Mouse (Mus musculus): ENCODE measurements around the gene Vmn2r14. TPM values are rescaled to one million over a fixed set of nuclear protein-coding genes. Genes with fewer than 3 reads are reported as not detected.
"Not testable (repeated sequence)": the region's sequence is repeated elsewhere in the genome, so short reads cannot be mapped to it uniquely, and the experiment has no call there.

Vmn2r14 gene
- polyA plus RNA-seq (2015; fragmentation: Nextera tagmentation; extraction: Ambion mirVana), result not detected in 2 replicates

DNA sequence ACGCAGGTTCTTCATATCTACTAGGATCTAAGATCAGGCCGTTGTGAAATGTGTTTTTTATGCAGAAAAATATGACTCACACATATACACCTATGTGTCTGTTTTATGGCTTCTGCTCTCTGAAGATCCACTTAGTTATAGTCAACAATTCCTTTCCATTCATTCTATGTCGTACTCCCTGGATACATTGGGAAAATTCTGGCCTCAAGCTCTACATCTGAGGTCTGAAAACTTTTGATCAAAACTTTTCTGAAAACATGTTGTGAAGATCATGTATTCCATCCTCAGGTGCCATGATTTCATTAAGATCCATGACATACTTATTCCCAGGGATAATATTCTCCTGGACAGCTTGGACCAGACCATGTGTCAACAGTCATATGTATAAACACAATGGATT is at the start of gene Vmn2r14:
Vmn2r14 (minus strand) TSS at position 101 of the 400 bp plus-strand sequence.
- H3K9me3 ChIP-seq, result peaks cover 11% of the 10 kb centered on the region; the same call in 1 of the 2 replicates
- no peak within 1 kb of the TSS for H3K27ac ChIP-seq (replicated peaks)
- H3K9ac ChIP-seq, result no peak within 1 kb of the TSS
- H3K27me3 ChIP-seq (replicated peaks), result no peaks in the 10 kb centered on the region
- no peak for ATAC-seq (ENCODE audit: extremely low read depth, insufficient number of reproducible peaks, low FRiP score, low TSS enrichment)
- no peaks in the 10 kb centered on the region for H3K4me1 ChIP-seq
- no peak within 1 kb of the TSS for H3K4me2 ChIP-seq
- 47% methylated on average over 3 of the region's 3 CpGs for WGBS
- no peaks in the 10 kb centered on the region for H3K36me3 ChIP-seq
- no peak within 1 kb of the TSS for H3K4me3 ChIP-seq

DNA sequence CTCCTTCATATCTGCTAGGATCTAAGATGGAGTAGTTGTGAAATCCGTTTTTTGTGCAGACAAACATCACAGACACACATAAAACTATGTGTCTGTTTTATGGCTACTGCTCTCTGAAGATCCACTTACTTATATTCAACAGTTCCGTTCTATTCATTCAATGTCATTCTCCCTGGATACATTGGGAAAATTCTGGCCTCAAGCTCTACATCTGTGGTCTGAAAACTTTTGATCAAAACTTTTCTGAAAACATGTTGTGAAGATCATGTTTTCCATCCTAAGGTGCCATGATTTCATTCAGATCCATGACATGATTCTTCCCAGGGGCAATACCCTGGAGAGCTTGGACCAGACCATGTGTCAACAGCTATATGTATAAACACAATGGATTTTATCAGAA is 32.4 kb downstream of the Vmn2r14 start, which contains the start of gene Vmn2r13:
Vmn2r13 (minus strand) TSS at position 101 of the 400 bp plus-strand sequence.
- H3K4me3 ChIP-seq; H3K27ac ChIP-seq (replicated peaks); H3K9ac ChIP-seq; H3K27me3 ChIP-seq (replicated peaks); H3K4me2 ChIP-seq; H3K4me1 ChIP-seq; ATAC-seq (ENCODE audit: extremely low read depth, insufficient number of reproducible peaks, low FRiP score, low TSS enrichment); H3K36me3 ChIP-seq: not testable (repeated sequence)
- WGBS, result 49% methylated on average over 2 of the region's 2 CpGs
- peaks cover 21% of the 10 kb centered on the region; the same call in 1 of the 2 replicates for H3K9me3 ChIP-seq

DNA sequence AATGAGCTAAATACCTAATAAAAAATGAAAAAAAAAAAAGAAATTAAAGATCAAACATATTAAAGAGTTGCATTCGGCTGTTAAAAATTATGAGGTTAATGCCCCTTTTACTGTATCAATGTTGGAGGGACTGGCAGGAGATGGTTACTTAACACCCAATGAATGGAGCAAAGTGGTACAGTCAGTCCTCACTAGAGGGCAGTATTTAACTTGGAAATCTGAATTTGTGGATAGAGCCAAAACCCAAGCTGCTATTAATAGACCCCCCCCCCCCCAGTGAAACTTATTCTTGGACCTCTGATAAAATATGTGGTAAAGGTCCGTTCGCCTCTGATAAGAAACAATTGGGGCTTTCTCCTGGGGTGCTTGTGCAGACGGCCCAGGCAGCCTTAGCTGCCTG is 57.7 kb downstream of the Vmn2r14 start:
- H3K9me3 ChIP-seq, result peaks cover 19% of the 10 kb centered on the region
- not testable (repeated sequence) for H3K4me2 ChIP-seq; H3K27ac ChIP-seq (replicated peaks); H3K27me3 ChIP-seq (replicated peaks); H3K4me3 ChIP-seq; H3K9ac ChIP-seq; H3K36me3 ChIP-seq; ATAC-seq (ENCODE audit: extremely low read depth, insufficient number of reproducible peaks, low FRiP score, low TSS enrichment); H3K4me1 ChIP-seq
- 62% methylated on average over 4 of the region's 4 CpGs for WGBS

Other genes starting within 250 kb of the Vmn2r14 start
- not detected in 2 replicates for gene Vmn2r10, start 218.2 kb downstream of the Vmn2r14 start, polyA plus RNA-seq (2015; fragmentation: Nextera tagmentation; extraction: Ambion mirVana)
- not detected in 2 replicates for gene Vmn2r11, start 165.1 kb downstream of the Vmn2r14 start, polyA plus RNA-seq (2015; fragmentation: Nextera tagmentation; extraction: Ambion mirVana)
- gene Vmn2r12, start 126.8 kb downstream of the Vmn2r14 start, polyA plus RNA-seq (2015; fragmentation: Nextera tagmentation; extraction: Ambion mirVana), result not detected in 2 replicates
- gene Vmn2r13, start 32.5 kb downstream of the Vmn2r14 start, polyA plus RNA-seq (2015; fragmentation: Nextera tagmentation; extraction: Ambion mirVana), result not detected in 2 replicates
- gene Vmn2r15, start 72.9 kb upstream of the Vmn2r14 start, polyA plus RNA-seq (2015; fragmentation: Nextera tagmentation; extraction: Ambion mirVana), result not detected in 2 replicates
- gene Vmn2r16, start 105.5 kb upstream of the Vmn2r14 start, polyA plus RNA-seq (2015; fragmentation: Nextera tagmentation; extraction: Ambion mirVana), result not detected in 2 replicates
- gene Vmn2r17, start 195.0 kb upstream of the Vmn2r14 start, polyA plus RNA-seq (2015; fragmentation: Nextera tagmentation; extraction: Ambion mirVana), result not detected in 2 replicates

All from heart, embryonic 13.5 days (tissue).